Mouse (Mus musculus): ENCODE measurements around the gene Cep57l1. TPM values are rescaled to one million over a fixed set of nuclear protein-coding genes. Genes with fewer than 3 reads are reported as not detected.

The Cep57l1 gene
- polyA plus RNA-seq, 1 experiment from 2014 or later: 20.7 TPM

DNA sequence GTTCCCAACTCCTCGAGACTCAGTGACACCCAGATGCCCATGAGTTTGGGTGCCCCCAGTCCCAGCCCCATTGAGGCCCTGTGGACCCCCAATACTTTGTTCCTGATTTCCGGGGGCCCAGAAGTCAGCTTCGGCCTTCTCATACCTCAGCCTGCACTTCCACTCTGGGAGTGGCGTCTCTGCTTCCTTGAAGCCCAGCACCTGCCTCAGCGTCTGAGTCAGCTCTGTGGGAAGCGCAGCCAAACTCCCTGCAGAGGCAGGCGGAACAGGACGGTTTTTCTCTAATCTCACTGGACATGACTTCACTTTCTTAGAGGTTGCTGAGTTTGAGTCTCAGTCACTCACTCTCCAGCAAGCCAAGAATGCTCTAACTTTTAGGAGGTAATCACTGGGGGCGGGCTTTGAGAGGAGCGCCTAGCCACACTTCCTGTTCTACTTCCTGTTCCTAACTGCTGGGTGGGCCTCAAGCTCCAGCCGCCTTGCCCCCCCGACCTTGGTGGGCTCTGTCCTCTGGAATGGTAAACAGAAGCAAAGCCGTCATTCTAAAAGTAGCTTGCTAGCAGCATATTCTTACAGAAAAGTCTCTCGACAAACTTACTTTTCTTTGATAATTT lies 57.7 kb downstream of the Cep57l1 start:
- 87% methylated on average over 14 of the region's 14 CpGs for WGBS
- no peak overlapping the region for H3K27ac ChIP-seq
- no peak overlapping the region for H3K4me3 ChIP-seq
- DNase-seq (ENCODE audit: low spot score): no peak
- H3K9me3 ChIP-seq: no peaks in the 10 kb centered on the region
- no peaks in the 10 kb centered on the region for H3K27me3 ChIP-seq (ENCODE audit: insufficient read depth, poor library complexity, severe bottlenecking)
- no peaks in the 10 kb centered on the region for H3K36me3 ChIP-seq
- no peaks in the 10 kb centered on the region for H3K4me1 ChIP-seq (replicated peaks)

DNA sequence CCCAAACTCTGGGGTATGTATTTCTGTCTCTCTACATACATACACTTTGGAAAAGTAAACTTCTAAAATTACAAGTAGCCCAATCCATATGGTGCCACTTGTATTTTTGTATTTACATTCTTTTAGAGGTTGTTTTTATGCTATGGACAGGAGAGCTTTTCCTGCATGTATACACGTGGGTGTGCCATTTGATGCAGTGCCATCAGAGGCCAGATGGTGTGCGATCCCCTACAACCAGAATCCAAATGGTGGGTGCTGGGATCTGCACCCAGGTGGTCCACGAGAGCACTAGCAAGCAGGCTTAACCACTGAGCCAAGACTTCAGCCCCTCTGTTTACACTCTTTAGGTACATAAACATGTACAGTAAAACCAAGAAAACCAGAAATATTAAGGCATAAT lies 60.4 kb downstream of the Cep57l1 start:
- no peak overlapping the region for H3K4me3 ChIP-seq
- no peaks in the 10 kb centered on the region for H3K9me3 ChIP-seq
- no peaks in the 10 kb centered on the region for H3K36me3 ChIP-seq
- H3K4me1 ChIP-seq (replicated peaks): no peaks in the 10 kb centered on the region
- no peak overlapping the region for H3K27ac ChIP-seq
- 85% methylated on average over 3 of the region's 3 CpGs for WGBS
- no peak for DNase-seq (ENCODE audit: low spot score)
- H3K27me3 ChIP-seq (ENCODE audit: insufficient read depth, poor library complexity, severe bottlenecking): no peaks in the 10 kb centered on the region

DNA sequence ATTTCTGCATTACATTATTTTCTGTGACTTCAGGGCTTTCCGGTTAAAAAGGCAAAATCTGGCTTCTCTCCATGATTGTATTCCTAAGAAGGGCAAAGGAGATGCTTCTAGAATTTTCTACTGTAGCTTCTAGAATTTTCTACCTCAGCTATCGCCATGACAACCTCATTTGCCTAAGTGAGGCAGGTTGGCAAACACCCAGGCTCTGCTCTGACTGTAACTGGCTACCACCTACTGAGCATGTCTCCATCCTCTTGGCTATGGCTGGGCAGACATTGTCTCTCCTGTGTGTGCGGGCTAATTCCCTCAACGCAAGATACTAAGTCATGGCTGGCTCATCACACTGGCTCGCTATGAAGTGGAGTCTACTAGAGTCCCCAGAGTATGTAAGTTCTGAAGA lies 63.1 kb downstream of the Cep57l1 start:
- no peak overlapping the region for H3K27ac ChIP-seq
- DNase-seq (ENCODE audit: low spot score): no peak
- no peaks in the 10 kb centered on the region for H3K4me1 ChIP-seq (replicated peaks)
- H3K4me3 ChIP-seq: no peak overlapping the region
- WGBS: 95% methylated on average over 5 of the region's 5 CpGs
- no peaks in the 10 kb centered on the region for H3K27me3 ChIP-seq (ENCODE audit: insufficient read depth, poor library complexity, severe bottlenecking)
- H3K9me3 ChIP-seq: no peaks in the 10 kb centered on the region
- 0 out of 2 replicates have a peak, but pooled peaks cover 3% of the 10 kb centered on the region for H3K36me3 ChIP-seq

DNA sequence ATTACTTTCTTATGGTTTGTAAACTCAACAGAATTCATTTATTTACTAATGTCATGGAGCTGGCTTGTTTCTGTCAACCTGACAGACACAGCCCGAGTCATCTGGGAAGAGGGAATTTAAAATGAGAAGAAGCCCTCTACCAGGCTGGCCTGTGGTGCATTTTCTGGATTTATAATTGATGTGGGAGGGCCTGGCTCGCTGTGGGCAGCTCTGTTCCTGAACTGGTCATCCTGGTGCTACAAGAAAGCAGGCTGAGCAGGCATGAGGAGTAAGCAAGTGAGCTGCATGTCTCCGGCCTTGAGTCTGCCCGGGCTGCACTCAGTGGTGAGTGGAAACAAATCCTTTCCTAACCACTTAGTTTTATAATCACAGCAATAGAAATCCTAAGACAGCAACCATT lies 65.7 kb downstream of the Cep57l1 start:
- H3K36me3 ChIP-seq: 0 out of 2 replicates have a peak, but pooled peaks cover 15% of the 10 kb centered on the region
- H3K4me3 ChIP-seq: no peak overlapping the region
- no peak overlapping the region for H3K27ac ChIP-seq
- H3K9me3 ChIP-seq: no peaks in the 10 kb centered on the region
- DNase-seq (ENCODE audit: low spot score): no peak
- no peaks in the 10 kb centered on the region for H3K27me3 ChIP-seq (ENCODE audit: insufficient read depth, poor library complexity, severe bottlenecking)
- WGBS: 86% methylated on average over 4 of the region's 4 CpGs
- no peaks in the 10 kb centered on the region for H3K4me1 ChIP-seq (replicated peaks)

DNA sequence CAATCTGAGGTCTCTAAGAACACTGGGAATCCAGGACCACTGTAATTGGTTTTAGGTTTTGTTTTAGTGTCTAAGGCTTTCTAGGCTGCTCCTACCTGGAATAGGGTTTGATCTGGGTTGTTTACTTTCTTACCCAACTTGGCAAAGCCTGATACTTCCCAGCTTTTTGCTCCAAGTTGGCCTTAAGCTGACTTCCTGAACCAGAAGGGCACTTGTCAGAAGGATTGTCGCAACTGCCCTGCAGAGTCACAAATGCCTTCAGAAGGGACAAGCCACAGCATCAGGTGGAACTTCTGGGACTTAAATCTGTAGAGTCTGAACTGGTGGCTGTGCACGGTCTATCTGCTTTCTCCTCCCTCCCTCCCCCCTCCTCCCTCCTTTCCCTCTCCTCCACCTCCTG lies 69.5 kb downstream of the Cep57l1 start:
- 92% methylated on average over 2 of the region's 2 CpGs for WGBS
- H3K36me3 ChIP-seq: peaks cover 43% of the 10 kb centered on the region
- no peaks in the 10 kb centered on the region for H3K4me1 ChIP-seq (replicated peaks)
- H3K4me3 ChIP-seq: no peak overlapping the region
- H3K9me3 ChIP-seq: no peaks in the 10 kb centered on the region
- no peak overlapping the region for H3K27ac ChIP-seq
- no peak for DNase-seq (ENCODE audit: low spot score)
- H3K27me3 ChIP-seq (ENCODE audit: insufficient read depth, poor library complexity, severe bottlenecking): no peaks in the 10 kb centered on the region

DNA sequence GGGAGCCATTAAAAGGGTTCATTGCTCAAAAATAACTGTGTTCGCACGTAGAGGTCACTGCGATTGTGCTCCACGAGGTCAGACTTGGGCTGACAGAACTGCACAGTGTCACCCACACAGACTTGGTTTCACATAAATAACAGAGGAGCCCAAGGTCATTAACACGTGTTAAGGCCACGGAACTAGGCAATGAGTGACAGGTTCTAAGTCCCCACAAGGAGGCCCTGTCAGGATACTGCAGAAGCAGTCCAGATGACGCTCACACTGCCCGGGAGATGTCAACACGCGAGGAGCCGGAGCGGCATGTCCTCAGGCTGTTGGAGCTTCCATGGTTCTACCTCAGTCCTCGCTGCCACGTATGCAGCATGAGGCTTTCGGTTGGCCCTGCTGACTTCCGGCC lies 72.4 kb downstream of the Cep57l1 start:
- Histone ChIP-seq H3K4me3 (no peak overlapping the region), H3K27ac (no peak overlapping the region), H3K27me3 (ENCODE audit: insufficient read depth, poor library complexity, severe bottlenecking) (no peaks in the 10 kb centered on the region), H3K4me1 (replicated peaks) (no peaks in the 10 kb centered on the region), H3K36me3 (peaks cover 50% of the 10 kb centered on the region), H3K9me3 (no peaks in the 10 kb centered on the region)
- DNase-seq (ENCODE audit: low spot score): no peak
- WGBS: 95% methylated on average over 16 of the region's 16 CpGs

DNA sequence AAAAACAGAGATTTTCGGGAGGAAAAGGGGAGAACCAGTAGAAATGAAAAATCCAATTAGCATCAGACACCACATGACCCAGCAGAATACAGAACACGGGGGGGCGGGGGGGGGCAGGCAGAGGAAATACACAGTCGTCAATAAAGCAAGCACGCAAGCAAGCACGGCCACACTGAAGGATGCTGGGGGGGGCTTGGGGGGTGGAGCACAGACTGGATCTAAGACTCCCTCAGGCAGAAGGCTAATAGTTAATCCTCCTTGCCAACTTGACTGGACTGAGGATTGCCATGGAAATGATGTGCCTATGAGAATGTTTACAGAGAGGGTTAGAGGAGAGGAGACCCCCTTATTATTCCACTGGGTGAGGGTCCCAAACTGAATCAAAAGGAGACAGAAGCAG lies 74.3 kb downstream of the Cep57l1 start:
- DNase-seq (ENCODE audit: low spot score): no peak
- WGBS: 88% methylated on average over 6 of the region's 6 CpGs
- H3K27me3 ChIP-seq (ENCODE audit: insufficient read depth, poor library complexity, severe bottlenecking): no peaks in the 10 kb centered on the region
- H3K36me3 ChIP-seq: peaks cover 49% of the 10 kb centered on the region
- no peak overlapping the region for H3K4me3 ChIP-seq
- H3K9me3 ChIP-seq: no peaks in the 10 kb centered on the region
- no peak overlapping the region for H3K27ac ChIP-seq
- no peaks in the 10 kb centered on the region for H3K4me1 ChIP-seq (replicated peaks)

DNA sequence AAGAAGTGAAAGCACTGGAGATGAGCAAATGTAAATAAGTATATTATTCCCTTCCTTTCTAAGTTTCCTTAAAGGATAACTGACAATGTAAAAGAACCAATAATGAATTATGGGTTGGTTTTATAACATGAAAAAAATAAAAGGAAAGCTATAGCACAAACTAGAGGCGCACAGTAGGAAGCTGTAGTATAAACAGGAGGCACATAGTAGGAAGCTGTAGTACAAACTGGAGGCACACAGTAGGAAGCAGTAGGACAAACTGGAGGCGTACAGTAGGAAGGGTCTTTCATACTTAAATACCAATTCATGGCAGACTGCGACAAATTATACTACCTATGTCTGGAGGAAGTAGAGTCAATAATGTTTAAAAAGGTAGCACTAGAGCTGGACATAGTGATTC lies 76.5 kb downstream of the Cep57l1 start:
- no peak overlapping the region for H3K4me3 ChIP-seq
- H3K36me3 ChIP-seq: peaks cover 51% of the 10 kb centered on the region
- no peak for DNase-seq (ENCODE audit: low spot score)
- H3K9me3 ChIP-seq: 0 out of 2 replicates have a peak, but pooled peaks cover under 1% of the 10 kb centered on the region
- 95% methylated on average over 3 of the region's 3 CpGs for WGBS
- no peaks in the 10 kb centered on the region for H3K27me3 ChIP-seq (ENCODE audit: insufficient read depth, poor library complexity, severe bottlenecking)
- no peak overlapping the region for H3K27ac ChIP-seq
- no peaks in the 10 kb centered on the region for H3K4me1 ChIP-seq (replicated peaks)

DNA sequence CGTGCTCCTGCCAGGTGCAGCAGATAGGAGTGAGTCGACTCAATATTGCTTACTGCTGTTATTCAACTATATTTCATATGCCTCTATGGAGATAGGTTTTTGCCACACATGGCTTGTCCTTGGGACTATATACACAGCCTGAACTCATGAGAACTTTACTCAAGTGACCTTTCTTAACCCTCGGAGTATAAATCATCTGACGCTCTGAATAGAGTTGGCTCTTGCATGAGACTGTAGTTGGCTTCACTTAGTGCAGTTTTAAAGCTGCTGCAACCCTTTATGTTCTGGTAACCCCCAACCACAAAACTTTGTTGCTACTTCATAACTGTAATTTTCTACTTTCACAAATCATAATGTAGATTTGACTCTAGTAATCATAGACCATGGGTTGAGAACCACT lies 77.7 kb downstream of the Cep57l1 start:
- DNase-seq (ENCODE audit: low spot score): no peak
- 95% methylated on average over 4 of the region's 4 CpGs for WGBS
- Histone ChIP-seq H3K4me1 (replicated peaks) (no peaks in the 10 kb centered on the region), H3K27ac (no peak overlapping the region), H3K36me3 (peaks cover 45% of the 10 kb centered on the region), H3K27me3 (ENCODE audit: insufficient read depth, poor library complexity, severe bottlenecking) (no peaks in the 10 kb centered on the region), H3K4me3 (no peak overlapping the region), H3K9me3 (peaks cover 5% of the 10 kb centered on the region; the same call in 1 of the 2 replicates)

DNA sequence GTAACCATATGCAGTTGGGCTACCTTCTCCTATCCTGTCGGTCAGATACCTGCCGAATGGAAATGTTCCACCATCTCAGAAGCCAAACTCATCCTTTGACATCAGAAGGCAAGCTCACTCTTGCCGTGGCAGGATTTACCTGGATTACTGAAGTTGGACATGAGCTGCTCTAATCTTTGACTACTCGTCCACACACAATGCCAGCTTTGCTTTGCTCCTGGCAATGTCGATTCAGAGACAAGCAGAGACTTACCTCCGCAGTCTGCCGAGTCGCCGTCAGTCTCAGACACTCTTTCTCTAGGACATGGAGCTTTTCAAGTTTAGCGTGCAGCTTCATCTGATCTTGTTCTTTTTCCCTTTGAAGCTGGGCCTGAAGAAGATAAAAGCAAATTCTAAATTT lies 78.9 kb downstream of the Cep57l1 start:
- Histone ChIP-seq H3K9me3 (peaks cover 5% of the 10 kb centered on the region; the same call in 1 of the 2 replicates), H3K27me3 (ENCODE audit: insufficient read depth, poor library complexity, severe bottlenecking) (no peaks in the 10 kb centered on the region), H3K27ac (no peak overlapping the region), H3K4me3 (no peak overlapping the region), H3K36me3 (peaks cover 43% of the 10 kb centered on the region), H3K4me1 (replicated peaks) (no peaks in the 10 kb centered on the region)
- DNase-seq (ENCODE audit: low spot score): no peak
- WGBS: 95% methylated on average over 10 of the region's 10 CpGs

DNA sequence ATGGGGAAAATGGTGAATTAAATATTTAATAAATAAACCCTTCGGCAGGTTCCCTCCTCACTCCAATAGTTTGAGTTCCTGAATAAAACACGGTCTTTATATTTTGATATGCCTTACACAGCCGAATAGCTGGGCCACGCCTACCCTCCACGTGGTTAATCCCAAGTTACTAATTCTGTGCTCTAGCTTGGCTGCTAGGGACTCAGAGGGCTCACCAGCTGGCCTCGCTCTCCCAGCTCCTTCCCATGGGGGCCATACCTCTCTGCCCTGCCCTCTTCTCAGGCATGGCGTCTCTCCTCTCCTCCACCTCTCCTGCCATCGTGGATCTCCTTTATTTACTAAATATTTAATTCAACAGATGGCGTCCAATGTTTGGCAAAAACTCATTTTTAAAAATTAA lies 83.5 kb downstream of the Cep57l1 start:
- DNase-seq (ENCODE audit: low spot score): no peak
- H3K27me3 ChIP-seq (ENCODE audit: insufficient read depth, poor library complexity, severe bottlenecking): no peaks in the 10 kb centered on the region
- peaks cover 44% of the 10 kb centered on the region for H3K36me3 ChIP-seq
- H3K4me1 ChIP-seq (replicated peaks): no peaks in the 10 kb centered on the region
- 91% methylated on average over 9 of the region's 9 CpGs for WGBS
- H3K9me3 ChIP-seq: peaks cover 5% of the 10 kb centered on the region; the same call in 1 of the 2 replicates
- no peak overlapping the region for H3K4me3 ChIP-seq
- H3K27ac ChIP-seq: no peak overlapping the region

DNA sequence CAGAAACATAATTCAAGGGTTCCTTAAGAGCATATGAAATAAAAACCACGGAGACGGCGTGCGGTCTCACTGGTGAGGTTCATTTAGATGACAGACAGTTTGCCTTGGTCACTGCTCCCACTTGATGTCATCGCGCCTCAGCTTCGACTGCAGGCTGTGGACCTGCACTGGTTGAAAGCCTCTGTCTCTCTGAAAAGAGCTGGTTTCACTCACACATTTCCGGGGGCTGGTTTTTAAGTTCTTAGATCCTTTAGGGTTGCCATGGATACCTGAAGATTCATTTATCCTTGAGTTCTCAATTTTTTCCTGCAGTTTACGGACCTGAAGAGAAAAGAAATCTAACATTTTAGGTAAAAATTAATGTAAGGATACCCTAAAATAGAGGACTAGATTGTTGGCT lies 90.1 kb downstream of the Cep57l1 start:
- H3K4me1 ChIP-seq (replicated peaks): peaks cover 18% of the 10 kb centered on the region
- no peaks in the 10 kb centered on the region for H3K27me3 ChIP-seq (ENCODE audit: insufficient read depth, poor library complexity, severe bottlenecking)
- H3K36me3 ChIP-seq: 0 out of 2 replicates have a peak, but pooled peaks cover 11% of the 10 kb centered on the region
- WGBS: 80% methylated on average over 9 of the region's 9 CpGs
- H3K9me3 ChIP-seq: no peaks in the 10 kb centered on the region
- no peak overlapping the region for H3K4me3 ChIP-seq
- no peak overlapping the region for H3K27ac ChIP-seq
- no peak for DNase-seq (ENCODE audit: low spot score)

DNA sequence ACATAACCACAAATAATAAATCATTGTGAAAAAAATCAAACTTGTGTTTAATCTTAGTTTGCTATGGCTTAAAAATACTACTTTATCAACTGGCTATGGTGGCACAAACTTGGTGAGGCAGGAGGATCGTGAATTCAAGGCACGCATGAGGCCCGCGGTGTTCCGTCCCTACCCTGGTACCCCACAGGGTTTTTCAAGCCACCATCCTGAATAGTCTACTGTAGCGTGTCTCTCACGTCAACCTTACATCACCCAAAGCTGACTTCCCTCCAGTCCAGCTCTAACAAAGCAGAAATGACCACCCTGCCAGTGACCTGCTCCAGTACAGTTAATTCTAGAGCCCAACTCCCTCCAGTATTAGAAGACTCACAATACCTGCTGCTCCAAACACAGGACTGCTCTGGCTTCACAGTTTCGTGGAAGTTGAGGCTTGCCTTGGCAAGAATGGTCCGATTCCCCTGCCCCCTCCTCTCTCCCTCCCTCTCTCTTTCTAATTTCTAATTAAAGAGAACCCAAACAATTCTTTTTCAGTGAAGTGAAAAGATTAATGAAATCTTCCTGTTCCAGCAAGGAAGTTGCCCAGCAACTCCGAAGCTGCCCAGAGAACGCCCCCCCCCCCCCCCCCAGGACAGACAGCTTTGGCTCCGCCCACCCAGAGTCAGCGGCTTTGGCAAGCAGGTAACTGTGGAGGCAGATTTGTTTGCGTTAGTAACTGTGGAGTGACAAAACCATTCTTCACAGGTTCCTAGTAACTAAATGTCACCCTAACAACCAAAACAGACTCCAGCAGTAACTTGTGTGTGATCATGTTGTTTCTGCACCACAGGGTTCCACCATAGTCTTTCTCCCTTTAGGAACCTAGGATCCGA lies 93.4 kb downstream of the Cep57l1 start, which contains the start of gene Ccdc162:
Gene Ccdc162 (minus strand): TSS at position 606 of the 869 bp plus-strand sequence.
- Histone ChIP-seq H3K27ac (peak within 1 kb of the TSS; percentile 53; the same call in 1 of the 2 replicates), H3K4me1 (replicated peaks) (peaks cover 27% of the 10 kb centered on the region), H3K27me3 (ENCODE audit: insufficient read depth, poor library complexity, severe bottlenecking) (no peaks in the 10 kb centered on the region), H3K9me3 (no peaks in the 10 kb centered on the region), H3K4me3 (peak within 1 kb of the TSS; percentile 18; the same call in 1 of the 2 replicates), H3K36me3 (0 out of 2 replicates have a peak, but pooled peaks cover 3% of the 10 kb centered on the region)
- peak; percentile 14 for DNase-seq (ENCODE audit: low spot score)
- 42% methylated on average over 15 of the region's 15 CpGs for WGBS
